Mouse (Mus musculus) fat pad, adult 2 months (tissue): ENCODE data around the gene Cyp2d11.
"Not testable (repeated sequence)": the region's sequence is repeated elsewhere in the genome, so short reads cannot be mapped to it uniquely, and the experiment has no call there.

Experiments
- DNase-seq: peaks from one replicate; pipeline ENCODE4 v3.0.0-alpha.2; 2011; ENCODE audit warnings: low read depth, low spot score; ENCODE audit errors: extremely low read depth

Gene Cyp2d11

GRCm38 (mm10) chr15:82393922-82394321 lies at the start of gene Cyp2d11:
Cyp2d11 (minus strand) TSS chr15:82394022.
- not testable (repeated sequence) for DNase-seq

- DNase-seq, result no peak
These were observed 44.3 kb upstream of the Cyp2d11 start for GRCm38 (mm10) chr15:82437975-82438617.

GRCm38 (mm10) chr15:82435606-82436005 lies 41.8 kb upstream of the Cyp2d11 start:
- no peak for DNase-seq

GRCm38 (mm10) chr15:82435011-82435410 lies 41.2 kb upstream of the Cyp2d11 start:
- no peak for DNase-seq

- DNase-seq, result no peak
These were observed 40.7 kb upstream of the Cyp2d11 start for GRCm38 (mm10) chr15:82434541-82434940.

- no peak for DNase-seq
These were observed 39.8 kb upstream of the Cyp2d11 start for GRCm38 (mm10) chr15:82433621-82434020.

GRCm38 (mm10) chr15:82433137-82433536 lies 39.3 kb upstream of the Cyp2d11 start, which contains the start of gene Cyp2d9:
Cyp2d9 (plus strand) TSS chr15:82433437.
- no peak for DNase-seq

- no peak for DNase-seq
These were observed 29.6 kb upstream of the Cyp2d11 start for GRCm38 (mm10) chr15:82423471-82423870.

GRCm38 (mm10) chr15:82422935-82423334 lies 29.1 kb upstream of the Cyp2d11 start:
- no peak for DNase-seq

GRCm38 (mm10) chr15:82418616-82419015 lies 24.8 kb upstream of the Cyp2d11 start:
- DNase-seq, result no peak

GRCm38 (mm10) chr15:82416797-82417789 lies 23.3 kb upstream of the Cyp2d11 start:
- no peak for DNase-seq

- DNase-seq, result no peak
These were observed 13.7 kb upstream of the Cyp2d11 start for GRCm38 (mm10) chr15:82407536-82407935.

- no peak for DNase-seq
These were observed 13.2 kb upstream of the Cyp2d11 start, which contains the start of gene Cyp2d10 for GRCm38 (mm10) chr15:82406981-82407380. Cyp2d10 (minus strand) TSS chr15:82407195.

- no peak for DNase-seq
These were observed 10.3 kb upstream of the Cyp2d11 start for GRCm38 (mm10) chr15:82404163-82404562.

- no peak for DNase-seq
These were observed 9.8 kb upstream of the Cyp2d11 start for GRCm38 (mm10) chr15:82403606-82404005.

GRCm38 (mm10) chr15:82402741-82403140 lies 8.9 kb upstream of the Cyp2d11 start:
- no peak for DNase-seq

GRCm38 (mm10) chr15:82402106-82402505 lies 8.3 kb upstream of the Cyp2d11 start:
- DNase-seq, result no peak

- DNase-seq, result no peak
These were observed 7.7 kb upstream of the Cyp2d11 start for GRCm38 (mm10) chr15:82401516-82401915.

GRCm38 (mm10) chr15:82395955-82396354 lies 2.1 kb upstream of the Cyp2d11 start:
- DNase-seq, result not testable (repeated sequence)

- not testable (repeated sequence) for DNase-seq
These were observed 3.9 kb downstream of the Cyp2d11 start for GRCm38 (mm10) chr15:82389916-82390315.

- DNase-seq, result no peak
These were observed 8.1 kb downstream of the Cyp2d11 start for GRCm38 (mm10) chr15:82385729-82386128.

- DNase-seq, result no peak
These were observed 11.4 kb downstream of the Cyp2d11 start for GRCm38 (mm10) chr15:82382441-82382840.
